Mouse (Mus musculus) heart, embryonic 14.5 days (tissue): Measurements from ENCODE around the gene Hacd1. TPM values are rescaled to one million over a fixed set of nuclear protein-coding genes. Genes with fewer than 3 reads are reported as not detected.

Source experiments
- ATAC-seq: fragments of 200-750 bp; cut with Nextera tagmentation; 2 replicates; pipeline ENCODE4 v1.8.0; 2017; ENCODE audit warnings: low read depth, moderate TSS enrichment; ENCODE audit not compliant: insufficient number of reproducible peaks, insufficient read depth, low FRiP score
- H3K27ac ChIP-seq, 2 experiments: fragments of 200-500 bp in 1 of 2; fragments of 300-500 bp in 1 of 2; sonication (generic) in 1 of 2; replicated peaks in 1 of 2; 2 replicates each; pipeline ENCODE4 v1.5.1; 2012 to 2014; ENCODE audit warnings: low read depth in 2 of 2, low read length in 2 of 2, control low read depth in 1 of 2, mild to moderate bottlenecking in 1 of 2, mixed read lengths in 1 of 2; ENCODE audit not compliant: control insufficient read depth in 1 of 2, insufficient read depth in 1 of 2
- H3K27me3 ChIP-seq: fragments of 300-500 bp; sonication (generic); 2 replicates; pipeline ENCODE4 v1.6.1; 2014; ENCODE audit warnings: mild to moderate bottlenecking, low read length, control low read depth; ENCODE audit not compliant: control insufficient read depth, insufficient read depth
- H3K36me3 ChIP-seq: fragments of 300-500 bp; sonication (generic); 2 replicates; pipeline ENCODE4 v1.6.1; 2014; ENCODE audit warnings: mild to moderate bottlenecking, control low read depth, low read length, mixed read lengths; ENCODE audit not compliant: control insufficient read depth, insufficient read depth
- H3K4me1 ChIP-seq, 2 experiments: fragments of 200-500 bp in 1 of 2; fragments of 300-500 bp in 1 of 2; sonication (generic) in 1 of 2; 2 replicates each; pipeline ENCODE4 v1.6.1; 2012 to 2014; ENCODE audit warnings: low read length in 2 of 2, control low read depth in 1 of 2, mixed read lengths in 1 of 2; ENCODE audit not compliant: control insufficient read depth in 2 of 2, insufficient read depth in 2 of 2
- H3K4me2 ChIP-seq: fragments of 300-500 bp; sonication (generic); 2 replicates; pipeline ENCODE4 v1.6.1; 2014; ENCODE audit warnings: mild to moderate bottlenecking, low read length
- H3K4me3 ChIP-seq, 2 experiments: fragments of 200-500 bp in 1 of 2; fragments of 300-500 bp in 1 of 2; sonication (generic) in 1 of 2; 2 replicates each; pipeline ENCODE4 v1.5.1; 2012 to 2014; ENCODE audit warnings: low read length in 2 of 2, mild to moderate bottlenecking in 2 of 2, control low read depth in 1 of 2, low read depth in 1 of 2, moderate library complexity in 1 of 2; ENCODE audit not compliant: control insufficient read depth in 1 of 2, insufficient read depth in 1 of 2
- H3K9ac ChIP-seq: fragments of 300-500 bp; sonication (generic); 2 replicates; pipeline ENCODE4 v1.6.1; 2014; ENCODE audit warnings: mild to moderate bottlenecking, low read length
- H3K9me3 ChIP-seq: fragments of 300-500 bp; sonication (generic); 2 replicates; pipeline ENCODE4 v1.6.1; 2016; ENCODE audit warnings: low read length, control low read depth; ENCODE audit not compliant: control insufficient read depth
- WGBS: fragments of 180-500 bp; shearing (Covaris S2); extraction: QIAGEN DNeasy Blood & Tissue Kit; methylation state at CpG from one replicate; pipeline ENCODE4 v1.1.7; 2014; 5-methylcytosine and 5-hydroxymethylcytosine counted together
- polyA plus RNA-seq: library from polyadenylated mRNA; unstranded; fragments of >200 nt; fragmentation: Nextera tagmentation; extraction: Ambion mirVana; gene quantifications from 2 replicates; pipeline ENCODE4 v1.2.1, GENCODE M21; 2014

Gene Hacd1
- polyA plus RNA-seq, 1 experiment from 2014 or later, result 272 TPM

- H3K27me3 ChIP-seq, result no peaks in the 10 kb centered on the region
- H3K36me3 ChIP-seq, result no peaks in the 10 kb centered on the region
- no peak overlapping the region for H3K27ac ChIP-seq
- no peak for ATAC-seq
- no peak overlapping the region for H3K4me3 ChIP-seq
- WGBS, result 52% methylated on average over 1 of the region's 1 CpGs
- H3K4me2 ChIP-seq, result no peak overlapping the region
- H3K4me1 ChIP-seq, result no peaks in the 10 kb centered on the region
- H3K9me3 ChIP-seq, result no peaks in the 10 kb centered on the region
- H3K9ac ChIP-seq, result no peak overlapping the region
These were observed 95.8 kb downstream of the Hacd1 start for GRCm38 (mm10) chr2:13960136-13960535.

GRCm38 (mm10) chr2:13956463-13956862 is 99.5 kb downstream of the Hacd1 start:
- no peak for ATAC-seq
- H3K9me3 ChIP-seq, result no peaks in the 10 kb centered on the region
- no peaks in the 10 kb centered on the region for H3K4me1 ChIP-seq
- no peaks in the 10 kb centered on the region for H3K36me3 ChIP-seq
- H3K9ac ChIP-seq, result no peak overlapping the region
- no peaks in the 10 kb centered on the region for H3K27me3 ChIP-seq
- H3K4me3 ChIP-seq, result no peak overlapping the region
- H3K4me2 ChIP-seq, result no peak overlapping the region
- H3K27ac ChIP-seq, result no peak overlapping the region
- 49% methylated on average over 2 of the region's 2 CpGs for WGBS

GRCm38 (mm10) chr2:13938118-13938517 is 117.8 kb downstream of the Hacd1 start:
- no peaks in the 10 kb centered on the region for H3K27me3 ChIP-seq
- H3K4me1 ChIP-seq, result no peaks in the 10 kb centered on the region
- no peaks in the 10 kb centered on the region for H3K9me3 ChIP-seq
- H3K27ac ChIP-seq, result no peak overlapping the region
- no peak overlapping the region for H3K9ac ChIP-seq
- ATAC-seq, result no peak
- 53% methylated on average over 2 of the region's 2 CpGs for WGBS
- no peak overlapping the region for H3K4me3 ChIP-seq
- H3K4me2 ChIP-seq, result no peak overlapping the region
- no peaks in the 10 kb centered on the region for H3K36me3 ChIP-seq

GRCm38 (mm10) chr2:13935343-13935742 is 120.6 kb downstream of the Hacd1 start:
- Histone ChIP-seq H3K9ac (no peak overlapping the region), H3K27ac (no peak overlapping the region), H3K4me1 (no peaks in the 10 kb centered on the region), H3K36me3 (no peaks in the 10 kb centered on the region), H3K4me2 (no peak overlapping the region), H3K9me3 (no peaks in the 10 kb centered on the region), H3K4me3 (no peak overlapping the region), H3K27me3 (no peaks in the 10 kb centered on the region)
- 73% methylated on average over 3 of the region's 3 CpGs for WGBS
- no peak for ATAC-seq

GRCm38 (mm10) chr2:13932253-13932652 is 123.7 kb downstream of the Hacd1 start:
- Histone ChIP-seq H3K9ac (no peak overlapping the region), H3K4me2 (no peak overlapping the region), H3K27me3 (no peaks in the 10 kb centered on the region), H3K27ac (no peak overlapping the region), H3K9me3 (no peaks in the 10 kb centered on the region), H3K4me1 (no peaks in the 10 kb centered on the region), H3K36me3 (no peaks in the 10 kb centered on the region), H3K4me3 (no peak overlapping the region)
- ATAC-seq, result no peak

GRCm38 (mm10) chr2:13930724-13931123 is 125.2 kb downstream of the Hacd1 start:
- Histone ChIP-seq H3K27me3 (no peaks in the 10 kb centered on the region), H3K27ac (no peak overlapping the region), H3K4me3 (no peak overlapping the region), H3K4me1 (no peaks in the 10 kb centered on the region), H3K9me3 (no peaks in the 10 kb centered on the region), H3K36me3 (no peaks in the 10 kb centered on the region), H3K9ac (no peak overlapping the region), H3K4me2 (no peak overlapping the region)
- WGBS, result 68% methylated on average over 1 of the region's 1 CpGs
- no peak for ATAC-seq

GRCm38 (mm10) chr2:13888568-13888967 is 167.4 kb downstream of the Hacd1 start:
- Histone ChIP-seq H3K4me2 (no peak overlapping the region), H3K9ac (no peak overlapping the region), H3K36me3 (no peaks in the 10 kb centered on the region), H3K4me1 (no peaks in the 10 kb centered on the region), H3K9me3 (no peaks in the 10 kb centered on the region), H3K27ac (no peak overlapping the region), H3K4me3 (no peak overlapping the region), H3K27me3 (no peaks in the 10 kb centered on the region)
- no peak for ATAC-seq

- no peak for ATAC-seq
- Histone ChIP-seq H3K27me3 (no peaks in the 10 kb centered on the region), H3K9me3 (no peaks in the 10 kb centered on the region), H3K4me2 (no peak overlapping the region), H3K4me1 (no peaks in the 10 kb centered on the region), H3K4me3 (no peak overlapping the region), H3K36me3 (no peaks in the 10 kb centered on the region), H3K27ac (no peak overlapping the region), H3K9ac (no peak overlapping the region)
- WGBS, result 54% methylated on average over 2 of the region's 2 CpGs
These were observed 198.5 kb downstream of the Hacd1 start for GRCm38 (mm10) chr2:13857461-13857860.
